Mouse (Mus musculus) CH12.LX (cell line): ENCODE measurements around the gene Syt8.

Source experiments
- BHLHE40 ChIP-seq: IDR thresholded peaks from 2 replicates; pipeline ENCODE4 v1.6.1; 2011; ENCODE audit warnings: mild to moderate bottlenecking, low read depth, low read length, improper control_type of control experiment
- CTCF ChIP-seq, 2 experiments: IDR thresholded peaks in 1 of 2; conservative IDR thresholded peaks in 1 of 2; 2 replicates each; pipeline ENCODE4 v1.5.1; 2011 to 2012; ENCODE audit warnings: low read depth in 2 of 2, low read length in 2 of 2, improper control_type of control experiment in 1 of 2, inconsistent platforms in 1 of 2, mild to moderate bottlenecking in 1 of 2, moderate library complexity in 1 of 2
- POLR2A ChIP-seq: IDR thresholded peaks from 2 replicates; pipeline ENCODE4 v1.6.1; 2011; ENCODE audit warnings: low read depth, mild to moderate bottlenecking, improper control_type of control experiment, low read length
- POLR2AphosphoS2 ChIP-seq: IDR thresholded peaks from 2 replicates; pipeline ENCODE4 v1.6.1; 2011; ENCODE audit warnings: low read depth, low read length, improper control_type of control experiment
- SIN3A ChIP-seq: IDR thresholded peaks from 2 replicates; pipeline ENCODE4 v1.6.1; 2012; ENCODE audit warnings: low read length, improper control_type of control experiment, inconsistent platforms
- TBP ChIP-seq: conservative IDR thresholded peaks from 2 replicates; pipeline ENCODE4 v1.6.1; 2011; ENCODE audit warnings: low read depth, low read length, improper control_type of control experiment
- TCF12 ChIP-seq: IDR thresholded peaks from 2 replicates; pipeline ENCODE4 v1.6.1; 2014; ENCODE audit warnings: low read depth, mild to moderate bottlenecking, inconsistent platforms, low read length, improper control_type of control experiment
- UBTF ChIP-seq: IDR thresholded peaks from 2 replicates; pipeline ENCODE4 v1.6.1; 2012; ENCODE audit warnings: low read depth, mild to moderate bottlenecking, inconsistent platforms, low read length, improper control_type of control experiment, moderate library complexity
- USF1 ChIP-seq: IDR thresholded peaks from 2 replicates; pipeline ENCODE4 v1.6.1; 2014; ENCODE audit warnings: low read depth, mild to moderate bottlenecking, inconsistent platforms, low read length, improper control_type of control experiment
- ZC3H11A ChIP-seq: IDR thresholded peaks from 2 replicates; pipeline ENCODE4 v1.6.1; 2012; ENCODE audit warnings: low read depth, mild to moderate bottlenecking, inconsistent platforms, low read length, improper control_type of control experiment

- TF ChIP-seq SIN3A (no peak), ZC3H11A (no peak), POLR2A (no peak), CTCF (conservative IDR thresholded peaks at IDR 0.05 in 1 of 2, IDR thresholded peaks at IDR 0.05 in 1 of 2; ENCODE audit: low read depth in 2 of 2, low read length in 2 of 2) (no peak), POLR2AphosphoS2 (no peak), TCF12 (no peak), USF1 (no peak), BHLHE40 (no peak), TBP (no peak), UBTF (no peak)
Observed at GRCm38 (mm10) chr7:142475641-142476040, 41.0 kb downstream of the Syt8 start.
